Mouse (Mus musculus): ENCODE measurements around the gene Dlgap1.
"Not testable (repeated sequence)": the region's sequence is repeated elsewhere in the genome, so short reads cannot be mapped to it uniquely, and the experiment has no call there.

The Dlgap1 gene

DNA sequence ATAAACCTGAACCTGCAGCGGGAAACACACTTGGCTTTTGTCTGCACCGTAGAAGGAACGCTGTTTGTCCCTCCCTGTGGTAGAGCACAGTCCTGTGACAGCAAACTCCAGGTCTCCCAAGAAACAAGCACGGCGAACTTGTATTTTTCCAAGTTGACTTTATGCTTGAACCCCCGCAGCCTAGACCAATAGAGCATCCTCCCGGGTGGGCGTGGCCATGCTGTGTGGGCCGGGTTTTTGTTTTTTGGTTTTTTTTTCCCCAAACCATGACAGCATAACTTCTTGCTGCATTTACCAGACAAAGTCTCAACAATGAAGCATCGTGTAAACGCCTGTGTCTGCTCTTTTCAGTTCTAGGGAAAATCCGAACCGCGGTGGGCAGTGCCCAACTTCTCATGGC is 840.0 kb downstream of the Dlgap1 start:
- DNase-seq (ENCODE audit: low spot score), result no peak

DNA sequence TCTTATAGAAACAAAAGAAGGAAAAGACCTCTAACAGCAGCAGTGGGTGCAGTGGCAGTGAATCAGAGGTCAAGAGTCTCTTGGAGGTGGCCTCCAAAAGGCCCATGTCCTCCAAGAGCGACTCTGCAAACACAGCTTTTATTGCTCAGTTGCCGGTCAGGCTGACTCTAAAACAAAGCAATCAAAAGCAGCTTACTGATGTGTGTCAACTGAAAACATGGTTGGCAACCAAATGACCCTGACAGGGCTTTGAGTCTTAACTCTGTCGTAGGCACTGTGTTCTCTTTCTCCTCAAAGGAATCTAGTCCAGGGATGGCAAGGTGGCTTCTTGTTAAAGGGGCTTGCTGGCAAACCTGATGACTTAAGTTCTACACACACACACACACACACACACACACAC is 840.9 kb downstream of the Dlgap1 start:
- DNase-seq (ENCODE audit: low spot score), result no peak

DNA sequence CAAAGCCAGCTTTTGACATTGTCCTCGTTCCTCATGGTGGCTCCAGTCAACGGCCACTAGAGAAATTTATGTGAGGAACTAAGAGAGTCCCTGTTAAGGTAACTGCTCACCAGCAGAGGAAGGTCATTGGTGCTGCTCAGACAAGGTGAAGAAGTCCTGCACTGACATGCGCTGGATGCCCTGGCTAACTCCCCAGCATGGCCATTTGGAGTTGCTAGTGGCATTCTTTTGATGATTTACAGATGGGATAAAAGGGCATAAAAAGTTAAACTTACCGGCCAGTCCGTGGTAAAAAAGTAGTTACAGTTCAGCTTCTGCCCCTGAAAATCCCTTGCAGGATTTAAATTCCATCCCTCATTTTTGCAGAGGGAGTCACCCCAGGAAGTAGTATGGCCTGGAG is 841.9 kb downstream of the Dlgap1 start:
- DNase-seq (ENCODE audit: low spot score), result no peak

DNA sequence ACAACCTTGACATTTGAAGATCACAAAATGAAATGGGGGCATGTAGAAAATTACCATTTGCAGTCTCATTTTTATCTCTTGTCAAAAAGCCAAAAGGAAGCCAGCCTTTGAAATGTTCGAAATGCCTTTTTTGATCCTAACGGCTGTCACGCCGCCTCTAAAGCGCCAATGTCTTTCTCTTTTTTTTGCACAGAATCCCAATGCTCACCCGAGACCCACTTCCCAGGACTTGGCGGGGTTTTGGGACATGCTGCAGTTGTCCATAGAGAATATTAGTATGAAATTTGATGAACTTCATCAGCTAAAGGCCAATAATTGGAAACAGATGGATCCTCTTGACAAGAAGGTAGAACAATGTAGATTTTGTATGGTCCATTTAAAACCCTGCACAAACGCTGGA is 846.1 kb downstream of the Dlgap1 start:
- no peak for DNase-seq (ENCODE audit: low spot score)

DNA sequence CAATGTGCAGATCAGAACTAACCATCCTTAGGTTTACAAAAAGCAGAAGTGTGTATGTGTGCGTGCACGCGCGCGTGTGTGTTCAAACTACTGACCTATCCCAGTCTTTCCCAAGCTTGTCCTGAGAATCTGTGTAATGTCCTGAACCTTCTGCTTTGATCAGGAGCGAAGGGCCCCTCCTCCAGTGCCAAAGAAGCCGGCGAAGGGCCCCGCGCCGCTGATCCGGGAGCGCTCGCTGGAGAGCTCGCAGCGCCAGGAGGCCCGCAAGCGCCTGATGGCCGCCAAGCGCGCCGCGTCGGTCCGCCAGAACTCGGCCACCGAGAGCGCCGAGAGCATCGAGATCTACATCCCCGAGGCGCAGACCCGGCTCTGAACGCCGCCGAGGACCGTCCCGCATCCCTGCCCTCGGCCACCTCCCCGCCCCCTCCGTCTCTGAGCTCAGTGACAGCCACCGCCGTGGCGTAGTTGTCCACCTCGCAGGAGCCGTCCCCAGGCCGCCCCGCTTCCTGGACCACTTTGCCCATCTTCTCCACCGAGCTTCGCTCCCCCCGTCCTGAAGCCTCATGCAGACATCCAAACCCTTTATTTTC is 849.1 kb downstream of the Dlgap1 start:
- DNase-seq (ENCODE audit: low spot score), result peak; percentile 19

DNA sequence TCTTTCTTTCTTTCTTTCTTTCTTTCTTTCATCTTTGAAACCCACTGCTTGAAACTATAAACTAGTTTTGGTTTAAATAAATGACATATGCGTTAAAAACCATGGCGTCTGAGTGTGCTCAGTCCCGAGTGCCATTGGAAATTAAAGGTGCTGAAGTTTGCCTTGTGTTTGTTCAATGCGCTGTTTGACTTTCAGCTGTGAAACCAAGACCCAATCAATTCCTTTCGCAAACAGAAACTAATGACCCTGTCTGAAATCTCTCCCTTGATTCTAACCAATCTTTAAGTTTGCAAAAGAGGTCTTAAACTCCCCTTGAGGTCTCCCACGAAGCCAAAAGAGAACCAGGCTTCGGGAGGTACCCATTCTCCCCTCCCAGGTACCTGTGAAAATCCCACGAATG is 854.2 kb downstream of the Dlgap1 start:
- no peak for DNase-seq (ENCODE audit: low spot score)

DNA sequence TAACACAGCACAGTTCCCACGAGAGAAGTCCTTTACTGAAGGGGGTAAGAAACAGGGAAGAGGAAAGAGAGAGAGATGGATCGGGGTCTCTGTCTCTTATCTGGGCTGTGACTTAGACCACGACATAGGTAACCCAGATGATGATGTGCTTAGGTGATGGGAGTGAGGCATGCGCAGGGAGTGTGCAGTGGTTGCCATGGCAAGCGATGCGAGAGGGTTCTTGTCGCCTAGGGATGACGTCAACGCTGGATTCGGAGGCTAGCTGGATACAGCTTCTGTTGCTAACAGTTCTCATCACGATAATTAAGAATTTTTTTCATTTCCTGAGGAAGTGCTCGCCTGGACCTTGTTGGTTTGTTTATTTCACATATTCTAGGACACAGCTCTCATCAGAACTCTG is 857.4 kb downstream of the Dlgap1 start:
- DNase-seq (ENCODE audit: low spot score), result no peak

DNA sequence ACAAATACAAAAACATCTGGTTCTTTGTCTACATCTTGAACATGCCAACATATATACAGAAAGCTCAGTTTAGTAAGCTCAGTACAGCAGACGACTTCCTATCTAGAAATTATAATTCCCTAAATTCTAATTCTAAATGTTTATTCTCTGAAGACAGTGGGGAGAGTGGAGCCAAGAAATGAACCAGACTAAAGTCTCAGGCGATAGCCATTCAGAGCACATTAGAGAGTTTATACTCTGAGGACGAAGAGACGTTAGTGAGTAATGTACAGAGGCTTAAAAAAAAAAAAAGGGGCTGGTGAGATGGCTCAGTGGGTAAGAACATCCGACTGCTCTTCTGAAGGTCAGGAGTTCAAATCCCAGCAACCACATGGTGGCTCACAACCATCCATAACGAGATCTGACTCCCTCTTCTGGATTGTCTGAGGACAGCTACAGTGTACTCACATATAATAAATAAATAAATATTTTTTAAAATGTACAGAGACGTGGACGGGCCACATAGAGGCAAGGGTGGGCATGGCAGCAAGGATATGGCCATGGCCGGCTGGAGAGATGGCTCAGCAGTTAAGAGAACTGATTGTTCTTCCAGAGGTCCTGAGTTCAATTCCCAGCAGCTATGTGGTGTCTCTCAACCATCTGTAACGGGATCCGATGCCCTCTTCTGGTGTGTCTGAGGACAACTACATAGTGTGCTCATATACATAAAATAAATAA is 858.7 kb downstream of the Dlgap1 start:
- not testable (repeated sequence) for DNase-seq (ENCODE audit: low spot score)

DNA sequence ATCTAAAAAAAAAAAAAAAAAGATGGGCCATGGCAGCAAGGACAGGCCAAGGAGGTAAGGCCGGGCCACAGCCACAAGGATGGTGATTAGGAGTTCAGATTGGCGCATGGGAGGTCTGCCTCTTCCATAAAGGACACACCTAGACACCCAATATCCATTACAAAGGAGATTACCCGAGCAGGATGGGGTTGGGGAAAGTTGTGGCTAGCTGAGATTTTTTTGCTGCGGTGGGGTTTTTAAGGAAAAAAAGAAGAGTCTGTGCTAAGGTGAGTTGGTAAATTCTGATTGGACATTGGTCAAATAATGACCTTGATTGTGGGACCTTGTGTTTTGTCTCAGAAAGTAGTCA is 859.3 kb downstream of the Dlgap1 start:
- no peak for DNase-seq (ENCODE audit: low spot score)

DNA sequence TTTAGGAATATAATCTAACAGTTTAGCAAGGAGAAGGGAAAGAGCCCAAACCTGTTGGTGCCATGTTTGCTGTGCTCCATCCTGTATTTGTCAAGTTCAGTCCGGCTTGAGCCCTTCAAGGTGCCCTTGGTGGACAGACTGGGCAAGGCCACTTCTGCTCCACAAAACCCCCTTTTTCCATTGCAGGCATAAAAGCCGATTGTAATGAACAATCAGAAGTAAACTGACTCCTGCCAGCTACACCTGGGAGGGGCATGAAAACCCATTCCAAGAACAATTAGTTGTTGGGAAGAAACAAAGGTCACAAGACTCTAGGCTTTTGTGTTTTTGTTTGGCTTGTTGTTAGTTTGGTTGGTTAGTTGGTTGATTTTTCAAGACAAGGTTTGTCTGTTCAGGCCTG is 859.7 kb downstream of the Dlgap1 start:
- DNase-seq (ENCODE audit: low spot score), result no peak

DNA sequence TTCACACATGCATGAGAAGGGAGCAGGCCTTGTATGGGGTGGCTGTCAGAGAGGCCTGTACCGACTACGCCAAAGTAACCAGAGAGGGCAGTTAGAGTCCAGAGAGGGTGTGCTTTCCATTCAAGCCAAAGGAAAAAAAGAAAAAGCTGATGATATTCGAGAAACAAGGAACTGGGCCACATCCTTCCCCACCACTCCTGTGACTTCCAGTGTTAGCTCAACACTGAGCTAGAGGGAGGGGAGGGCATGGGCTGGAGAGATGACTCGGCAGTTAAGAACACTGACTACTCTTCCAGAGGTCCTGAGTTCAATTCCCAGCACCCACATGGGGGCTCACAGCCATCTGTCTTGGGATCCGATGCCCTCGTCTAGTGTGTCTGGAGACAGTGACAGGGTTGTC is 860.3 kb downstream of the Dlgap1 start:
- DNase-seq (ENCODE audit: low spot score), result no peak

DNA sequence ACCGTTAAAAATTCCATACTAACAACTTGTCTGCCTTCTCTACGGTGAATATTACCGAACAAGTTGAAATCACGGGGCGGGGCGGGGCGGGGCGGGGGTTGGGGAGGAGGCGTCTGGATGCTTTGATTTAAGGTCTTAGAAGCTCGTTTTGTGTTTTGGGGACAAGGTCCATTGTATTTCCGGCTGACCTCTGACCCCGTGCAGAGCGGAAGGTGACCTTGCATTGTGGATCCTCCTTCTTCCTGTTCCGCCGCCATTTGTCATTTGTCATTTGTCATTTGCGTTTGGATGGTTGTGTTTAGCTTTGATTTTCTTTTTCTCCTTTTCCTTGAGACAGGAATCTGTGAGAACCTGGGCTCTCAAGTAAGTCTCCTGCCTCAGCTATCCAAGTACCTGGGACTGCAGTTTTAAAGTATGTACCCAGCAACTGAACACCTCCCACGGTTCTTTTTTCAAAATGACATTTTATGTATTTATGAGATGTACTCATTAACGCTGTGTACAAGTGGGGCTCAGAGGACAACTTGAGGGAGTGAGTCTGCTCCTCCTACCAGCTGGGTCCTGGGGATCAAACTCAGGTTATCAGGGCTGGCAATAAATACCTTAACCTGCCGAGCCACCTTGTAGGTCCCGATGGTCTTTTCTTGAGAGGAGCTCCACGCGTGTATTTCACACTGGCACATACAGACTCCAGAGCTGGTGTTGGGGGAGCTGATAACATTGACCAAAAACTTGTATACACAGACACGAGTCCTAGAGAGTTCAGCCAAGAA is 861.3 kb downstream of the Dlgap1 start:
- DNase-seq (ENCODE audit: low spot score), result no peak

DNA sequence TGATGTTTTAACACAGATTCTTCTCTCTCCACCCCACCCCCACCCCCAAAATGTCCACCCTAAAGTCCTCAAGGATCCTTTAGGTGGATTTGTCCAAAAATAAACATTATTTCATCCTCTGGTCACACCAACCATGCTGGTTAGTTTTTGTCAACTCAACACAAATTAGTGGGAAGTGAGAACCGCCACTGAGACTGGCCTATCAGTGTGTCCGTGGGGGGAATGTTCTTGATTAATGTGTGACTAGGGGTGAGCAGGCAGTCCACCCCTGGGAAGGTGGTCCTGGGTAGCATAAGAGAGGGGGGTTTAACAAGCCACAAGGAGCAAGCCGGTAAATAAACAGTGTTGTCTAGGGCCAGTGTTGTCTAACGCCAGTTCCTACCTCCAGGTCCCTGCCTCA is 862.7 kb downstream of the Dlgap1 start:
- DNase-seq (ENCODE audit: low spot score), result no peak

DNA sequence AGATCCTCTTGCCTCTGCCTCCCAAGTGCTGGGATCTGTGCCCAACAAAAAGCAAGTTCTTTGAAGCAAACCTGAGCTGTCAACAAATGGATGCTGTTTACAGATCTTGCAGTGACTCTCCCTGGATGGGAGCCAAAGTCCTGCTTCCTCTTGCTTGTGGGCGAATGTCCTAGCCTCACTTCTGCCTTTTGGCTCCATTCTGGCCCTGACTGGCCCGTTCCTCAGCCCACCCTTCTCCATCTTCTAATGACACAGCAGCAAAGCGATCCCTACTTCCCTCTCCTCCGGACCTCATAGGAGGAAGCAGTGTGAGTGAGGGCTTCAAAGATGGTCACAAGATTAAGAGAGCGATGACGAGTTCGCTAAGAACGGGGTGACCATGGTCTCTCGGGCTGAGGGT is 863.7 kb downstream of the Dlgap1 start:
- peak; percentile 48 for DNase-seq (ENCODE audit: low spot score)

DNA sequence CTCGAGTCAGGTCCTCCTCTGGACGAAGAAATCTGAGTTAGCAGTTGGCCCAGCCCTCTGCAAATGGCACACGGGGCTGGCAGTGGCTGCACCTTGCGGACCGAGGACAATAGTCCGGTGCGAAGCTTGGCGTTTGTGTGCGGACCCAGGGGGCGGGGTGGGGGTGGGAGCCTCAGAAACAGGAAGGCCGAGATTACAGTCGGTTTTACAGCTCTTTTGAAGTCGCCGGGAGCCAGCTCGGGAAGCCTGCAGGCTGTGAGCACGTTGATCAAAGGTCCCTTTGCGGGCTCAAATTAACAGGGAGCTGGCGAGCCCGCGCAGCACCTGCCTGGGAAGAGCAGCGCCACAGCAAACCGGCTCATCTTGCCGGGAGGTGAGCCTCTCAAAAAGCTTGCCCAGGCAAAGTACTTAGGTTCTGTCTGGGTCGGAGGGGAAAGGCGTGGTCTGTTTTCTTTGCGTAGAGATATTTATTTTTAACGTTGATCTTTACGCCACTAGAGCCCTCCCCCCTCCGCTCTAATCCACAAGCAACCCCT is 865.6 kb downstream of the Dlgap1 start:
- peak; percentile 65 for DNase-seq (ENCODE audit: low spot score)

DNA sequence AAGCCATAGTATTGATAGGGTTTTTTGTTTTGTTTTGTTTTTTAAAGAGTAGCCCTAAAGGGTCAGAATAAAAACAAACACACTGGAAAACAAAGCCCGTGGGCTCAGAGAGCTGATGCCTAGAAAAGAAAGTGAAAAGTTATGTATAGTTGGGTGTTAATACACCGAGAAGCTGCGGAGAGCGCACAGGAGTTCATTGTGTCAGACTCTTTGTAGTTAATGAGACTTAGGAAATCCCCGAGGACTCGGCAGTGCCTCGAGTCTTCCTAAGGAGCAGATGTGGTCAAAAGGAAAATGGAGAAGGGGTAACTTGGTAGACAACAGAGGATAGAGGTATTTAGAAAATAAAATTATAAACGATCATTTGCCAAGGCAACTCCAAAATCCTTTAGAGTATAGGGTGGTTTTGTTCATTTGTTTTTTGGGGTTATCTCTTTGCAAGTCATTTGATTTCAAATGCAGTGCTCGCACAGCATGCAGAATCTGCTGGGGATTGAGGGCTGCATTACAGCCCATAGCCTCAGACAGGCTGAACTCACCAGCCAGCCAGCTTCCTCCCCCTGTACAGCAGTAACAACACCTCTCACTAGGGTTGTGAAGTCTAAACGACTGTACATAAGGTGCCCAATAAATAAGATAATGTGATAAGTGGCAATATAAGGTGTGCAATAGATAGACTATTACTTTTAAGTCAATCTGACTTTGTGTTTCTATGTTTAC is 866.4 kb downstream of the Dlgap1 start:
- no peak for DNase-seq (ENCODE audit: low spot score)

DNA sequence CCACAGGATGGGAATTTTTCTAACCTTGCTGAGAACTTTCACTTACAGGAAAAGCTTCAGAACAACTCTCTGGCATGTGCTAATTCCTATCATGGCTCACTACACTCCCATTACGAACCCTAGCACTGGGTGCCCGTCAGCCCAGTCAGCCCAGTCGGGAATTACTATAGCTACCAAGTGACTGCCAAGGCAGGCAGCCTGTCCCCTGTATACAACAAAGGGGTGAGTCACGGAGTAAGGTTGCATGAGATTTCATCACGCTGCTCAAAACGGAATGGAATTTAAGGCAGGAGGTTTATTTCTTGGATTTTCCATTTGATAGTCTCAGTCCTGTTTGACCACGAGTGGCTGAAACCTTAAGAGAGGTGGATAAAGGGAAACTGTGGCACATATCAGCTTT is 867.9 kb downstream of the Dlgap1 start:
- peak; percentile 60 for DNase-seq (ENCODE audit: low spot score)

DNA sequence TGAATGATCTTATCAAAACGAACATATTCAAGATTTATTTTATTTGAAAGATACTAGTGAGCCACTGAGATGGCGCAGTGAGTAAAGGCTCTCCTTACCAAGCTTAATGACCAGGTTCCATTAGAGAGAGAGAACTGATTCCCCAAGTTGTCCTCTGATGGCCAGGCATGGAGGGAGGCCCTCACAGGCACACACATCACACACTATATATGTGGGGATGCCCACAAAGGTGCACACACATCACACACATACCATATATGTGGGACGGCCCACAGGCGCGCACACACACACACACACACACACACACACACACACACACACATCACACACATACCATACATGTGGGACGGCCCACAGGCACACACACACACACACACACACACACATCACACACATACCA is 868.6 kb downstream of the Dlgap1 start:
- not testable (repeated sequence) for DNase-seq (ENCODE audit: low spot score)

DNA sequence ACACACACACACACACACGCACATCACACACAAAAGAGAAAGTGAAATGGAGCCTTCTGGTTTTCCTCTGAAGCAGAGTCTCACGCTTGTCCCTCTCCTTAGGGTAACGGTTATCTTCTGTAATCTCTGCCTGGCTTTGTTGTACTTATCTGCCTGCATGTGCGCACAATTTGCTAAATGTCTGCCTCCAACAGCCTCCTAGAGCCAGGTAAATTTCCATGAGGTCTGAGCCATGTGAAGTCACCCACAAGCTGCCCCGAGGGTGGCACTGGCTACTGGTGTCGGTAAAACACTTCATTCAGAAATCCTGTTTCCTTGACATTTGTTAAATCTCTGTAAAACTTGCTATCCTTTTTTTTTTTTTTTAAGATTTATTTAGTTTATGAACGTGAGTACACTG is 869.2 kb downstream of the Dlgap1 start:
- no peak for DNase-seq (ENCODE audit: low spot score)

DNA sequence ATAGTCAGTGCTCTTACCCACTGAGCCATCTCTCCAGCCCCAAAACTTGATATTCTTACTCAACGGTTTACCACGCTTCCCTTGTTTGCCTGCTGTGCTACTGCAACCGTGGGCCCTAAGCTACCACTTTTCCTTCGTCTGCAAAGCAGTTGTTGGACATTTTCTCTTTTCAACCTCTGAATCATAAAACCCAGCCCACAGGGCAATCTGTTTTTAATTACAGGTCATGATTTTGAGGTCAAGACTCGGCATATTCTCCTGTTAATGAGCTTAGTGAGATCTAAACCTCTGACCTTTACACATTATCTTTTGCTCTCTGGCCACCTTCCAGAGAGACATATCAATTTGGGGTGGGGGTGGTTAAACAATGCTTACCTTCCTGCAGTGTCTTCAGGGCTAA is 869.7 kb downstream of the Dlgap1 start:
- DNase-seq (ENCODE audit: low spot score), result no peak

DNA sequence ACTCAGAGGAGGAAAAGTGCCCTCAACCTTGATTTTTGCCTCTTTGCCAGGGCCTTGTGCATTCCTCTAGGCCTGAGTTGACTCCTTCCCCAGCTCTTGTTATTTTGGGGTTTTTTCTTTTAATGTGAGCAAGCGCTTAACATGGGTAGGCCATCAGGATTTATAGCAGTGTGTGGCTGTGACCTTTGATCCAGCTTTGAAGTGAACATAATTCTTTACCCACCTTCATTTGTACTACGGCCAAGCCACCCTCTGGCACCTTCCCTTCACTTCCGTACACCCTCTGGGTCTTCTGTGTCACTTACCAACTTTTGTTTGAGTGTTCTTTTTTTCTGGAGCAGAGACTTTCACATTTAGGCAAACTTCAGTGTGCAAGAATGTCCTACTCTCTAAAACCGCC is 874.4 kb downstream of the Dlgap1 start:
- no peak for DNase-seq (ENCODE audit: low spot score)

DNA sequence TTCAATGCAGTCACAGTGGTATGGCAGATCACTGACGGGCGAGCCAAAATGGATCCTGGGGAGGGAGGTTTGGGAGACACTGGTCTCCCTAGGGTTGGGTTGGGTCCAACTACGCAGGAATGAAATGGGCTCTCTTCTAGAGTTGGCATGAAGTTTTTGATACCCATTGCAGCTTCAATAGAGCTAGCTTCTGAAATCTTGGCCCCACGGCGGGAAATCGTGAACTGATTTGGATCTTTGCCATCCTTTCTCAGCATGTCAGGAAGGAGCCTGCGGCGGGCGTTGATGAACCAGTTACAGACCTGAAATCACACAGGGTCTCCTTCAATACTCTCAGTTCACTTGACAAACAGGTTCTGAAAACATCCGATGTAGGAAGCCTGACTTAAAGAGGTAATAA is 876.1 kb downstream of the Dlgap1 start:
- peak; percentile 37 for DNase-seq (ENCODE audit: low spot score)

DNA sequence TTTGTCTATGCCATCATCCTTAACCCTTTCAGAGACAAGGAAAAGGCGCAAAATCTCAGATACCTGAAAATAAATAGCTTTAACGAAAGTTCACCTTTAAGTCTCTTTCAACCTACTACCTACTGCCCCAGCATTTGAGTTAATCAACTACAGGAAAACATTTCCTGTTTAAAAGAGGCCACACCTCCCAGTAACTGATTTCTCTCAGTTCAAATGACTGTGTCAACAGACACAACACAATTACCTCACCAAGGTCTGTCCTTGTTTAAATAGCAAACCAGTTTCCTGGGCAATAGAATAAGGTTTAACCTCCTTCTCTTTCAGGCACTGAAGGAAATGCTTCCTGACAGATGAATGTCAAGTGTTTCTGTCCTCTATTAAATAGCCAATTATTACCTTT is 876.7 kb downstream of the Dlgap1 start:
- no peak for DNase-seq (ENCODE audit: low spot score)

All from urinary bladder, postnatal 14 days (tissue).